Mouse (Mus musculus): ENCODE data around the gene Tle3. TPM values are rescaled to one million over a fixed set of nuclear protein-coding genes. Genes with fewer than 3 reads are reported as not detected.

Tle3 gene
- polyA plus RNA-seq, 2 experiments, result 45.1 to 113 TPM

- Histone ChIP-seq H3K36me3 (ENCODE audit: control insufficient read depth, insufficient read depth, low read length) (peaks cover 91% of the 10 kb centered on the region), H3K4me1 (ENCODE audit: control insufficient read depth, insufficient read depth, low read length) (peaks cover 55% of the 10 kb centered on the region)
- WGBS, result 71% methylated on average over 5 of the region's 5 CpGs
These were observed 30.6 kb downstream of the Tle3 start for GRCm38 (mm10) chr9:61402716-61403115.

GRCm38 (mm10) chr9:61403866-61404614, 31.9 kb downstream of the Tle3 start:
- H3K4me2 ChIP-seq (replicated peaks; ENCODE audit: low read depth, low read length, severe bottlenecking), result no peak overlapping the region
- peak; percentile 37 for DNase-seq (ENCODE audit: low spot score)
- no peak overlapping the region for H3K9ac ChIP-seq (ENCODE audit: low read depth, low read length, severe bottlenecking)
- H3K9me3 ChIP-seq (ENCODE audit: control insufficient read depth, low read length), result no peaks in the 10 kb centered on the region
- WGBS, result 53% methylated on average over 16 of the region's 16 CpGs
- H3K27me3 ChIP-seq (ENCODE audit: control insufficient read depth, insufficient read depth, low read length), result no peaks in the 10 kb centered on the region
- H3K27ac ChIP-seq (replicated peaks; ENCODE audit: low read depth, low read length), result peak overlapping the region; percentile 26; the same call in 1 of the 2 replicates
- no peak overlapping the region for H3K4me3 ChIP-seq (replicated peaks; ENCODE audit: low read length)
- TF ChIP-seq POLR2A (IDR thresholded peaks at IDR 0.05; ENCODE audit: borderline replicate concordance, extremely low read depth, insufficient read depth, insufficient read length), result no peak
- peaks cover 55% of the 10 kb centered on the region for H3K4me1 ChIP-seq (ENCODE audit: control insufficient read depth, insufficient read depth, low read length)
- H3K36me3 ChIP-seq (ENCODE audit: control insufficient read depth, insufficient read depth, low read length), result peaks cover 91% of the 10 kb centered on the region
- ATAC-seq (ENCODE audit: low FRiP score, low read depth), result no peak

More at GRCm38 (mm10) chr9:61402716-61403115, 30.6 kb downstream of the Tle3 start:
- Histone ChIP-seq H3K4me2 (replicated peaks; ENCODE audit: low read depth, low read length, severe bottlenecking) (no peak overlapping the region), H3K27me3 (ENCODE audit: control insufficient read depth, insufficient read depth, low read length) (no peaks in the 10 kb centered on the region), H3K9ac (ENCODE audit: low read depth, low read length, severe bottlenecking) (no peak overlapping the region), H3K9me3 (ENCODE audit: control insufficient read depth, low read length) (no peaks in the 10 kb centered on the region), H3K27ac (replicated peaks; ENCODE audit: low read depth, low read length) (no peak overlapping the region), H3K4me3 (replicated peaks; ENCODE audit: low read length) (no peak overlapping the region)
- no peak for TF ChIP-seq POLR2A (IDR thresholded peaks at IDR 0.05; ENCODE audit: borderline replicate concordance, extremely low read depth, insufficient read depth, insufficient read length)
- no peak for DNase-seq (ENCODE audit: low spot score)
- ATAC-seq (ENCODE audit: low FRiP score, low read depth), result no peak

- H3K36me3 ChIP-seq (ENCODE audit: control insufficient read depth, insufficient read depth, low read length), result peaks cover 91% of the 10 kb centered on the region
- no peaks in the 10 kb centered on the region for H3K9me3 ChIP-seq (ENCODE audit: control insufficient read depth, low read length)
- no peaks in the 10 kb centered on the region for H3K27me3 ChIP-seq (ENCODE audit: control insufficient read depth, insufficient read depth, low read length)
- H3K4me3 ChIP-seq (replicated peaks; ENCODE audit: low read length), result no peak overlapping the region
- ATAC-seq (ENCODE audit: low FRiP score, low read depth), result no peak
- H3K4me1 ChIP-seq (ENCODE audit: control insufficient read depth, insufficient read depth, low read length), result peaks cover 55% of the 10 kb centered on the region
- no peak for TF ChIP-seq POLR2A (IDR thresholded peaks at IDR 0.05; ENCODE audit: borderline replicate concordance, extremely low read depth, insufficient read depth, insufficient read length)
- H3K4me2 ChIP-seq (replicated peaks; ENCODE audit: low read depth, low read length, severe bottlenecking), result peak overlapping the region; percentile 24
- WGBS, result 31% methylated on average over 3 of the region's 3 CpGs
- H3K9ac ChIP-seq (ENCODE audit: low read depth, low read length, severe bottlenecking), result no peak overlapping the region
- H3K27ac ChIP-seq (replicated peaks; ENCODE audit: low read depth, low read length), result peak overlapping the region; percentile 26; the same call in 1 of the 2 replicates
- DNase-seq (ENCODE audit: low spot score), result peak; percentile 41
These were observed 32.4 kb downstream of the Tle3 start for GRCm38 (mm10) chr9:61404615-61404980.

- no peaks in the 10 kb centered on the region for H3K9me3 ChIP-seq (ENCODE audit: control insufficient read depth, low read length)
- H3K4me1 ChIP-seq (ENCODE audit: control insufficient read depth, insufficient read depth, low read length), result peaks cover 55% of the 10 kb centered on the region
- H3K9ac ChIP-seq (ENCODE audit: low read depth, low read length, severe bottlenecking), result no peak overlapping the region
- WGBS, result 4% methylated on average over 19 of the region's 19 CpGs
- ATAC-seq (ENCODE audit: low FRiP score, low read depth) (peak; percentile 88), DNase-seq (ENCODE audit: low spot score) (peak; percentile 91)
- peak overlapping the region; percentile 26; the same call in 1 of the 2 replicates for H3K27ac ChIP-seq (replicated peaks; ENCODE audit: low read depth, low read length)
- no peaks in the 10 kb centered on the region for H3K27me3 ChIP-seq (ENCODE audit: control insufficient read depth, insufficient read depth, low read length)
- 0 out of 2 replicates have a peak overlapping the region, but pooled peaks have one; percentile 6 for H3K4me3 ChIP-seq (replicated peaks; ENCODE audit: low read length)
- H3K4me2 ChIP-seq (replicated peaks; ENCODE audit: low read depth, low read length, severe bottlenecking), result peak overlapping the region; percentile 24
- TF ChIP-seq POLR2A (IDR thresholded peaks at IDR 0.05; ENCODE audit: borderline replicate concordance, extremely low read depth, insufficient read depth, insufficient read length), result no peak
- peaks cover 91% of the 10 kb centered on the region for H3K36me3 ChIP-seq (ENCODE audit: control insufficient read depth, insufficient read depth, low read length)
These were observed 32.9 kb downstream of the Tle3 start for GRCm38 (mm10) chr9:61404998-61405621.

GRCm38 (mm10) chr9:61406343-61406742, 34.2 kb downstream of the Tle3 start:
- TF ChIP-seq POLR2A (IDR thresholded peaks at IDR 0.05; ENCODE audit: borderline replicate concordance, extremely low read depth, insufficient read depth, insufficient read length), result no peak
- Histone ChIP-seq H3K27ac (replicated peaks; ENCODE audit: low read depth, low read length) (0 out of 2 replicates have a peak overlapping the region, but pooled peaks have one; percentile 3), H3K27me3 (ENCODE audit: control insufficient read depth, insufficient read depth, low read length) (no peaks in the 10 kb centered on the region), H3K4me1 (ENCODE audit: control insufficient read depth, insufficient read depth, low read length) (peaks cover 52% of the 10 kb centered on the region), H3K36me3 (ENCODE audit: control insufficient read depth, insufficient read depth, low read length) (peaks cover 91% of the 10 kb centered on the region), H3K4me3 (replicated peaks; ENCODE audit: low read length) (no peak overlapping the region), H3K4me2 (replicated peaks; ENCODE audit: low read depth, low read length, severe bottlenecking) (no peak overlapping the region), H3K9ac (ENCODE audit: low read depth, low read length, severe bottlenecking) (no peak overlapping the region), H3K9me3 (ENCODE audit: control insufficient read depth, low read length) (no peaks in the 10 kb centered on the region)
- no peak for ATAC-seq (ENCODE audit: low FRiP score, low read depth)
- DNase-seq (ENCODE audit: low spot score), result no peak
- 100% methylated on average over 1 of the region's 1 CpGs for WGBS
